Mouse (Mus musculus) spleen, postnatal 36 days (tissue): ENCODE results near the gene Efhd2.

ENCODE experiments used
- DNase-seq, 2 experiments: peaks; one replicate each; pipeline ENCODE4 v3.0.0; 2022; ENCODE audit warnings: low spot score in 2 of 2, mixed read lengths in 1 of 2

Gene Efhd2

DNA sequence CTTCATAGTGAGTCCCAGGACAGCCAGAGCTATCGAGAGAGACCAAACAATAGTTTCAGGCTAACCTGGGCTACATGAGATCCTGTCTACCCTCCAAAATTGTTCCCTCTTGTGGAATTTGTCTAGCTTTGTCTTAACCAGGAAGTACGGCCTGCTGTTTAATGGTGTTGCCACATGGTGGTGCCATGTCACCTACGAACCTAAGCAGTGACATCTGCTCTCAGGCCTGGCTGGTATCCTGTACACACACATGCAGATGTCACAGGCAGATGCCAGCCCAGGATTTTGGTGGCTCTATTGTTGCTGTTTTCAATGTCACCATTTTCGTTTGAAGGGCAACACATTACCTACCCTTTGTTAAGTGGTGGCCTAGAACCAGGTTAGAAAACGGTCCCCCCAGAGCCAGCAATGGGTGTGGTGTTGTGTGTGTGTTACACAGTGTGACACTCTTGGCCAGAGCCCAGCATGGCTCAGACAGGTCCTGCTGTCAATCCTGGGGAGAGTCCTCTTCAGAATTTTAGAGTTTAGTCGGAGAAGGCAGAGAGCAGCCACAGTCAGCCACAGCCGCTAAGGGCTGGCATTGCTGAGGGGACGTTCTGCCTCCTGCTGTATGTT is 64.8 kb downstream of the Efhd2 start:
- no peak for DNase-seq
